ENCODE assay signal across 8 mouse cellular contexts in the genomic region with DNA sequence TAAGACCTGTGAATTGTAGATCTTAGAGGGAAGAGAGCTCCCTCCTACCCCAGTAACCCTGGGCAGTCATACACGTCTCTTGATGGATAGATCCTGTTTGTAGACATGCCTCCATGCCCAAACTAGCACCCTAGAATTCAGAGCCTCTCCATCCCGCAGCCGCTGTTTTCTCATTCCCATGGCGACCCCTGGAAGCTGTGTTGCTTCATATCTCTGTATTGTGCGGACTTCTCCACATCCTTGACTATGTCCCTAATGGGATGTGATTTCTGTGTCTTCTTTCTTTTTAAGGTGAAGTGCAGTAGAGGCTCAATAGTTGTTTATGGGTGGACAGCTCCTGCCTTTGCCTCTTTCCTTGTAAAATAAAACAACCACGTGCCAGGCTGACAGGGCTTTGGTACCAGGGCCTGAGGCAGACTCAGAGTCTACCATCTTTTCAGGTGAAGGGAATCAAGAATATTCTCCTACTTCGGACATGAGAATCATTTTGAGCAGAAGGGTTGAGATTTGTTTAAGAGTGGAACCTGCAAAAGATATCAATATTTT. TPM values are rescaled to one million over a fixed set of nuclear protein-coding genes. Genes with fewer than 3 reads are reported as not detected.
DNase-seq lines count a peak whose midpoint lies in the region; ATAC-seq and TF ChIP-seq lines count a peak whose summit lies in the region.

No protein-coding gene starts in this region.

- H3K9me3 ChIP-seq in lung, embryonic 14.5 days (ENCODE audit: low read depth, low read length), result no peaks in the 10 kb centered on the region
- H3K9me3 ChIP-seq in embryonic facial prominence, embryonic 11.5 days (replicated peaks; ENCODE audit: control insufficient read depth, low read length), result no peaks in the 10 kb centered on the region
- no peaks in the 10 kb centered on the region for H3K9me3 ChIP-seq in hindbrain, embryonic 16.5 days (ENCODE audit: control insufficient read depth, low read length)
- H3K9me3 ChIP-seq in neural tube, embryonic 13.5 days, result no peaks in the 10 kb centered on the region

- H3K4me2 ChIP-seq in lung, embryonic 14.5 days, result peak overlapping the region; percentile 85
- peak overlapping the region; percentile 58 for H3K4me2 ChIP-seq in embryonic facial prominence, embryonic 11.5 days (ENCODE audit: low read depth, low read length)
- peak overlapping the region; percentile 84 for H3K4me2 ChIP-seq in hindbrain, embryonic 16.5 days (ENCODE audit: low read length)
- H3K4me2 ChIP-seq in neural tube, embryonic 13.5 days, result peak overlapping the region; percentile 83

- no peak for ATAC-seq in lung, embryonic 14.5 days (ENCODE audit: insufficient read depth)
- no peak for ATAC-seq in embryonic facial prominence, embryonic 11.5 days (replicated peaks; ENCODE audit: insufficient number of reproducible peaks, low FRiP score, low TSS enrichment, low read depth)
- no peak for ATAC-seq in hindbrain, embryonic 16.5 days
- ATAC-seq in neural tube, embryonic 13.5 days (ENCODE audit: low read depth), result no peak

- peak overlapping the region; percentile 80 for H3K9ac ChIP-seq in lung, embryonic 14.5 days
- H3K9ac ChIP-seq in embryonic facial prominence, embryonic 11.5 days (replicated peaks; ENCODE audit: low read length), result peak overlapping the region; percentile 75
- peak overlapping the region; percentile 66 for H3K9ac ChIP-seq in hindbrain, embryonic 16.5 days (ENCODE audit: low read depth, low read length)
- peak overlapping the region; percentile 90 for H3K9ac ChIP-seq in neural tube, embryonic 13.5 days

- 59% methylated on average over 7 of the region's 7 CpGs for WGBS in lung, embryonic 14.5 days
- WGBS in embryonic facial prominence, embryonic 11.5 days, result 80% methylated on average over 7 of the region's 7 CpGs
- 72% methylated on average over 7 of the region's 7 CpGs for WGBS in hindbrain, embryonic 16.5 days
- 68% methylated on average over 7 of the region's 7 CpGs for WGBS in neural tube, embryonic 13.5 days

- H3K27me3 ChIP-seq in lung, embryonic 14.5 days (ENCODE audit: insufficient read depth, low read length), result no peaks in the 10 kb centered on the region
- H3K27me3 ChIP-seq in embryonic facial prominence, embryonic 11.5 days (ENCODE audit: control insufficient read depth, insufficient read depth, low read length), result no peaks in the 10 kb centered on the region
- H3K27me3 ChIP-seq in hindbrain, embryonic 16.5 days (replicated peaks; ENCODE audit: control insufficient read depth, insufficient read depth, low read length), result no peaks in the 10 kb centered on the region
- no peaks in the 10 kb centered on the region for H3K27me3 ChIP-seq in neural tube, embryonic 13.5 days

- peak overlapping the region; percentile 60; the same call in 1 of the 2 replicates for H3K4me3 ChIP-seq in lung, embryonic 14.5 days (ENCODE audit: low read depth, low read length)
- H3K4me3 ChIP-seq in embryonic facial prominence, embryonic 11.5 days (ENCODE audit: low read depth, low read length), result no peak overlapping the region
- no peak overlapping the region for H3K4me3 ChIP-seq in hindbrain, embryonic 16.5 days (ENCODE audit: low read length)
- H3K4me3 ChIP-seq in neural tube, embryonic 13.5 days, result no peak overlapping the region

- no peak for TF ChIP-seq CTCF in lung, embryonic 14.5 days (IDR thresholded peaks at IDR 0.05; ENCODE audit: low read depth)

- peak; percentile 45 for DNase-seq in lung, embryonic 14.5 days
- no peak for DNase-seq in lung, postnatal 25 days (ENCODE audit: low spot score)
- DNase-seq in embryonic facial prominence, embryonic 11.5 days (ENCODE audit: low spot score), result no peak
- DNase-seq in adrenal gland, adult (ENCODE audit: inconsistent age in 2 of 2, low spot score in 1 of 2), result no peak
- DNase-seq in spleen, postnatal 36 days (ENCODE audit: low spot score in 2 of 2), result no peak
- DNase-seq in cerebellum, postnatal 25 days, result no peak

- H3K4me1 ChIP-seq in lung, embryonic 14.5 days (ENCODE audit: insufficient read depth), result peaks cover 9% of the 10 kb centered on the region
- no peaks in the 10 kb centered on the region; the same call in 1 of the 2 replicates for H3K4me1 ChIP-seq in embryonic facial prominence, embryonic 11.5 days (ENCODE audit: control insufficient read depth, insufficient read depth, low read length)
- H3K4me1 ChIP-seq in hindbrain, embryonic 16.5 days (ENCODE audit: control insufficient read depth, insufficient read depth, low read depth, low read length), result peaks cover 21% of the 10 kb centered on the region
- H3K4me1 ChIP-seq in neural tube, embryonic 13.5 days (replicated peaks), result peaks cover 38% of the 10 kb centered on the region

- H3K36me3 ChIP-seq in lung, embryonic 14.5 days (ENCODE audit: insufficient read depth), result no peaks in the 10 kb centered on the region
- H3K36me3 ChIP-seq in embryonic facial prominence, embryonic 11.5 days (replicated peaks; ENCODE audit: control insufficient read depth, insufficient read depth, low read depth, low read length), result no peaks in the 10 kb centered on the region
- no peaks in the 10 kb centered on the region for H3K36me3 ChIP-seq in hindbrain, embryonic 16.5 days (ENCODE audit: control insufficient read depth, insufficient read depth, low read length)
- no peaks in the 10 kb centered on the region for H3K36me3 ChIP-seq in neural tube, embryonic 13.5 days

- H3K27ac ChIP-seq in lung, embryonic 14.5 days (ENCODE audit: low read depth), result peak overlapping the region; percentile 99
- H3K27ac ChIP-seq in embryonic facial prominence, embryonic 11.5 days (replicated peaks; ENCODE audit: low read depth, low read length), result peak overlapping the region; percentile 98
- peak overlapping the region; percentile 84 for H3K27ac ChIP-seq in hindbrain, embryonic 16.5 days (ENCODE audit: low read depth, low read length)
- H3K27ac ChIP-seq in neural tube, embryonic 13.5 days (replicated peaks), result peak overlapping the region; percentile 98

RNA-seq across cellular contexts. Expression of a gene that starts 1.4 kb away (rescaled TPM):
- 11.3 and 16.6 TPM in 2 replicates for polyA plus RNA-seq in lung, embryonic 14.5 days (2014; fragmentation: Nextera tagmentation; extraction: Ambion mirVana)
- polyA plus RNA-seq in embryonic facial prominence, embryonic 11.5 days (2014; fragmentation: Nextera tagmentation; extraction: Ambion mirVana), result 4.4 TPM in 2 replicates
- 2.8 and 3.1 TPM in 2 replicates for polyA plus RNA-seq in hindbrain, embryonic 16.5 days (2015; fragmentation: Nextera tagmentation; extraction: Ambion mirVana)
- 3.3 and 3.5 TPM in 2 replicates for polyA plus RNA-seq in neural tube, embryonic 13.5 days (2015; fragmentation: Nextera tagmentation; extraction: Ambion mirVana)

RNA-seq across cellular contexts. Expression of a gene that starts 4.0 kb away (rescaled TPM):
- 100 and 111 TPM in 2 replicates for polyA plus RNA-seq in lung, embryonic 14.5 days (2014; fragmentation: Nextera tagmentation; extraction: Ambion mirVana)
- 79.1 and 90.2 TPM in 2 replicates for polyA plus RNA-seq in embryonic facial prominence, embryonic 11.5 days (2014; fragmentation: Nextera tagmentation; extraction: Ambion mirVana)
- polyA plus RNA-seq in hindbrain, embryonic 16.5 days (2015; fragmentation: Nextera tagmentation; extraction: Ambion mirVana), result 8.1 and 8.4 TPM in 2 replicates
- polyA plus RNA-seq in neural tube, embryonic 13.5 days (2015; fragmentation: Nextera tagmentation; extraction: Ambion mirVana), result 13.1 and 17.8 TPM in 2 replicates

RNA-seq across cellular contexts. Expression of a gene that starts 5.1 kb away (rescaled TPM):
- 23.2 and 26.7 TPM in 2 replicates for polyA plus RNA-seq in lung, embryonic 14.5 days (2014; fragmentation: Nextera tagmentation; extraction: Ambion mirVana)
- 18.6 and 25.6 TPM in 2 replicates for polyA plus RNA-seq in embryonic facial prominence, embryonic 11.5 days (2014; fragmentation: Nextera tagmentation; extraction: Ambion mirVana)
- 1.5 and 2.1 TPM in 2 replicates for polyA plus RNA-seq in hindbrain, embryonic 16.5 days (2015; fragmentation: Nextera tagmentation; extraction: Ambion mirVana)
- 2.1 and 2.7 TPM in 2 replicates for polyA plus RNA-seq in neural tube, embryonic 13.5 days (2015; fragmentation: Nextera tagmentation; extraction: Ambion mirVana)

RNA-seq across cellular contexts. Expression of a gene that starts 18.0 kb away (rescaled TPM):
- 0.30 and 2.3 TPM in 2 replicates for polyA plus RNA-seq in lung, embryonic 14.5 days (2014; fragmentation: Nextera tagmentation; extraction: Ambion mirVana)
- polyA plus RNA-seq in embryonic facial prominence, embryonic 11.5 days (2014; fragmentation: Nextera tagmentation; extraction: Ambion mirVana), result 0.50 and 1.8 TPM in 2 replicates
- polyA plus RNA-seq in hindbrain, embryonic 16.5 days (2015; fragmentation: Nextera tagmentation; extraction: Ambion mirVana), result 0.21 and 0.47 TPM in 2 replicates
- 0.38 and 0.96 TPM in 2 replicates for polyA plus RNA-seq in neural tube, embryonic 13.5 days (2015; fragmentation: Nextera tagmentation; extraction: Ambion mirVana)

RNA-seq across cellular contexts. Expression of a gene that starts 19.2 kb away (rescaled TPM):
- polyA plus RNA-seq in lung, embryonic 14.5 days (2014; fragmentation: Nextera tagmentation; extraction: Ambion mirVana), result 13.0 and 15.7 TPM in 2 replicates
- polyA plus RNA-seq in embryonic facial prominence, embryonic 11.5 days (2014; fragmentation: Nextera tagmentation; extraction: Ambion mirVana), result 7.0 and 15.3 TPM in 2 replicates
- polyA plus RNA-seq in hindbrain, embryonic 16.5 days (2015; fragmentation: Nextera tagmentation; extraction: Ambion mirVana), result 6.1 and 9.9 TPM in 2 replicates
- polyA plus RNA-seq in neural tube, embryonic 13.5 days (2015; fragmentation: Nextera tagmentation; extraction: Ambion mirVana), result 12.3 and 21.1 TPM in 2 replicates
